Mouse (Mus musculus) adrenal gland, adult 8-10 months (tissue): ENCODE measurements around the gene Npepl1. TPM values are rescaled to one million over a fixed set of nuclear protein-coding genes. Genes with fewer than 3 reads are reported as not detected.

Experiments
- DNase-seq: peaks from one replicate; pipeline ENCODE4 v3.0.0; 2022
- total RNA-seq, 4 experiments: library from RNA; stranded (reverse); gene quantifications; 2 replicates each; pipeline ENCODE4 v1.2.4; 2022

Gene Npepl1
- 10 to 100 TPM; 57.3 to 68.1 (median 62.5) TPM for total RNA-seq

- peak; percentile 41 for DNase-seq
These were observed at the start of gene Npepl1 for GRCm38 (mm10) chr2:174109991-174110782. Gene Npepl1, plus strand, starts transcription at chr2:174110349.

- no peak for DNase-seq
These were observed 48.9 kb upstream of the Npepl1 start for GRCm38 (mm10) chr2:174061219-174061618.

GRCm38 (mm10) chr2:174063074-174063473 is 47.1 kb upstream of the Npepl1 start:
- no peak for DNase-seq

GRCm38 (mm10) chr2:174063527-174064211 is 46.5 kb upstream of the Npepl1 start:
- no peak for DNase-seq

- no peak for DNase-seq
These were observed 42.2 kb upstream of the Npepl1 start for GRCm38 (mm10) chr2:174067793-174068419.

- no peak for DNase-seq
These were observed 40.6 kb upstream of the Npepl1 start for GRCm38 (mm10) chr2:174069532-174070049.

- peak; percentile 61 for DNase-seq
These were observed 38.7 kb upstream of the Npepl1 start for GRCm38 (mm10) chr2:174071406-174071805.

GRCm38 (mm10) chr2:174073156-174073790 is 36.9 kb upstream of the Npepl1 start:
- DNase-seq = no peak

GRCm38 (mm10) chr2:174074621-174075020 is 35.5 kb upstream of the Npepl1 start:
- DNase-seq = no peak

- no peak for DNase-seq
These were observed 35.0 kb upstream of the Npepl1 start for GRCm38 (mm10) chr2:174075072-174075570.

GRCm38 (mm10) chr2:174075673-174076432 is 34.3 kb upstream of the Npepl1 start, which contains the start of gene Stx16:
Gene Stx16, plus strand, starts transcription at chr2:174076308.
- DNase-seq = peak; percentile 93

GRCm38 (mm10) chr2:174076433-174076824 is 33.7 kb upstream of the Npepl1 start:
- no peak for DNase-seq

- DNase-seq = no peak
These were observed 33.0 kb upstream of the Npepl1 start for GRCm38 (mm10) chr2:174077004-174077695.

GRCm38 (mm10) chr2:174077776-174078338 is 32.3 kb upstream of the Npepl1 start:
- no peak for DNase-seq

- DNase-seq = no peak
These were observed 28.3 kb upstream of the Npepl1 start for GRCm38 (mm10) chr2:174081833-174082232.

- no peak for DNase-seq
These were observed 27.7 kb upstream of the Npepl1 start for GRCm38 (mm10) chr2:174082380-174082918.

GRCm38 (mm10) chr2:174095086-174095485 is 15.1 kb upstream of the Npepl1 start:
- DNase-seq = no peak

- DNase-seq = no peak
These were observed 7.8 kb upstream of the Npepl1 start for GRCm38 (mm10) chr2:174102399-174102798.

GRCm38 (mm10) chr2:174103527-174103926 is 6.6 kb upstream of the Npepl1 start:
- no peak for DNase-seq

- DNase-seq = no peak
These were observed 2.8 kb upstream of the Npepl1 start for GRCm38 (mm10) chr2:174107375-174107774.
